Mouse (Mus musculus): ENCODE data around the gene Fam102a.

- TF ChIP-seq EP300 (optimal IDR thresholded peaks at IDR 0.05) (no peak), CTCF (IDR thresholded peaks at IDR 0.05; ENCODE audit: low read depth) (peak; percentile 44)
Measured at GRCm38 (mm10) chr2:32505536-32505935, 29.6 kb upstream of the Fam102a start.
